Mouse (Mus musculus): Measurements from ENCODE around the gene Grem2.

Gene Grem2

GRCm38 (mm10) chr1:174921298-174921955 is at the start of gene Grem2:
Gene Grem2, minus strand, starts transcription at chr1:174921819.
- no peak for DNase-seq (ENCODE audit: low spot score in 2 of 2)

GRCm38 (mm10) chr1:174959837-174960236 is 38.2 kb upstream of the Grem2 start:
- no peak for DNase-seq (ENCODE audit: low spot score in 2 of 2)

- DNase-seq (ENCODE audit: low spot score in 2 of 2), result no peak
These were observed 9.5 kb upstream of the Grem2 start for GRCm38 (mm10) chr1:174931003-174931619.

DNA sequence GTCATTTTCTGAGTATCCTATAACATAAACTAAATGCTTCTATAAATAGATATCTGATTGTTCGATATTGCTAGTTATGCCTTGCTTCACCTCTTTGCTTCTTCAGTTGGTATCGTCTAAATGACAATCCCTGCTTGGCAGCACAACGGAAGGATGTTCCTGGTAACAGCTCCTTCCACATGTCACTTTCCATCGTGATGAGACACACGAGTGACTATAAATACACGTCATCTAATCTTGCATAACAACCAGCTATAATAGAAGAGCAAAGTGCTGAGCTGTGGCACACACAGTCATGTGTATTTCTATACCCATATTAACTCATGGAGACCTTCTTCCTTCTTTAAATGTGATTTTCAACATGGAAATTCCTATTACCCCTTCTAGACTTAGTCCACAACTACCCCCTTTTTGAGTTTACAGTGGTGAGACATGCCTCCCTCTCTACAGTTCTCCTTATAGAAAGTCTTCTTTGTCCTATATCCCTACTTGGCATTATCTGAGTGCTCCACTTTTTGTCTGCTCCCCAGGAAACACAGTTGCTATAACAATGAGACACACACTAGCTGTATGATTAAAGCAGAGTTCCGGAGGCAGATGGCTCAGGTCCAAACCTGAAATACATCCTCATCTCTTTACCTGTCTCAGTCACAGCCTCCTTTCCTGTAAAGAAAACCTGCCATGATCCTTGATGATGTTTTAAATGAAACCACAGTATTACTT is 8.0 kb upstream of the Grem2 start:
- no peak for DNase-seq (ENCODE audit: low spot score in 2 of 2)

- DNase-seq (ENCODE audit: low spot score in 2 of 2), result no peak
These were observed 2.7 kb downstream of the Grem2 start for GRCm38 (mm10) chr1:174918949-174919348.

- no peak for DNase-seq (ENCODE audit: low spot score in 2 of 2)
These were observed 3.3 kb downstream of the Grem2 start for GRCm38 (mm10) chr1:174918236-174918870.

DNA sequence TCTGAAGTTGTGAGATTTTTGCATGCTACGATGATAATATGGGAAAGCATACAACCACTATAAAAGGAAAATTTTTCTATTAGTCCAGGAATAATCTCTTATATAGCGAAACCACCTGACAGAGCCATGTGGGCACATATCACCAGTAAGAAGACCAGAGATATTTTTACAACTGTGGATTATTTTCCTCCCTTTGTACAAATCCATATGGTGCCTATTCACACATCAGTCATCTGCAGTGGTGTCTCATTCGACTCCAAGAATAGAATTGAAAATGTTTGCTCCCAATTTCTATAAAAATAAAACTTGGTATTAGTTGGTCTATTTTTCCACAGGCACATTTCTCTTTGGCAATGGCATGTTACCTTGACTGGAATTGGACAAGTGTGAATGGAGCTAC is 11.8 kb downstream of the Grem2 start:
- no peak for DNase-seq (ENCODE audit: low spot score in 2 of 2)

- DNase-seq (ENCODE audit: low spot score in 2 of 2), result no peak
These were observed 13.4 kb downstream of the Grem2 start for GRCm38 (mm10) chr1:174908232-174908631.

- DNase-seq (ENCODE audit: low spot score in 2 of 2), result no peak
These were observed 14.0 kb downstream of the Grem2 start for GRCm38 (mm10) chr1:174907637-174908036.

GRCm38 (mm10) chr1:174902755-174903154 is 18.9 kb downstream of the Grem2 start:
- DNase-seq (ENCODE audit: low spot score in 2 of 2), result no peak

- DNase-seq (ENCODE audit: low spot score in 2 of 2), result no peak
These were observed 29.1 kb downstream of the Grem2 start for GRCm38 (mm10) chr1:174892471-174892870.

GRCm38 (mm10) chr1:174888684-174889405 is 32.8 kb downstream of the Grem2 start:
- no peak for DNase-seq (ENCODE audit: low spot score in 2 of 2)

DNA sequence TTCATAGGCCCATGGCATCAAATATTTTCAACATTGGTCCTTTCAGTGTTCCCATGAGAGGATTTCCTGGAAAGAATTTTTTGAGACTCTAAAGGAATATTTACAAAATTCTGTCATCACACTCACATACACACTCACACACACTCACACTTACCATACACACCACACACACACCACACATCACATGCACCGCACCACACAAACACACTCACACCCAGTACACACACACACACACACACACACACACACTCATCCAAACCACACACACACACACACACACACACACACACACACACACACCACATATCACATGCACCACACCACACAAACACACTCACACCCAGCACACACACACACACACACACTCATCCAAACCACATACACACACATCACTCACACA is 33.5 kb downstream of the Grem2 start:
- no peak for DNase-seq (ENCODE audit: low spot score in 2 of 2)

GRCm38 (mm10) chr1:174882496-174882895 is 39.1 kb downstream of the Grem2 start:
- no peak for DNase-seq (ENCODE audit: low spot score in 2 of 2)

GRCm38 (mm10) chr1:174875173-174875572 is 46.4 kb downstream of the Grem2 start:
- no peak for DNase-seq (ENCODE audit: low spot score in 2 of 2)

DNA sequence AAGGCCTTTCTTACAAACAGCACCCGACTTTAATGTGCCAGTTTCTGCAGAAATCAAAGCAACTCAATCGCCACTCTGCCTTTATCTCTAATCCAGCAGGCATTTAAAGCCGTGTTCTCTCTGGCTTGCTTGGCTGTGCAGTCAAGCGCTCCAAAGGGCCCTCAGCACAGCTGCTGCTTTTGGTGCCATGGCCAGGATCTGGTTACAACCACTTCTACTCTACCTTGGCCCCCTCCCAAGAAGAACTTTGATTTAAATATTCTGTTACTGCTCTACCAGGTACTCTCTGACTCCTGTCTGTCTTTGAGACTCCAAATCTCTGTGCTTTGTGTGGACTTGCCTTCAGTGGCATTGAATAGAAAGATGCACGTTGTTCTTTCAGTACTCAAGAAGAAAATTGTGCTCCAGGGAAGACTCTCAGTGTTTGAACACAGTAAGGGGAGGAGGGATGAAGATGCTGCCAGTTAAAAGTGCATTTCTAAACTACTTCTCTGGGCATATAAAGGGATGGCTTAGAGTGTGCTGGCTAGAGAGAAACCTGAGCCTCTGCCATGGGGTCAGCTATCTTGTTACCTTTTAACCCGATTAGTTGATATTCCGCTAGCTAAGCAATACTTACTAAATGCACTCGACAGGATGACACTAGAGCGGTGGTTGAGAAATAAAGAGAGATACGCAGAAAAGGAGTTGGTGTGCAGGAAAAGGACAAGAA is 61.1 kb downstream of the Grem2 start:
- DNase-seq (ENCODE audit: low spot score in 2 of 2), result no peak

DNA sequence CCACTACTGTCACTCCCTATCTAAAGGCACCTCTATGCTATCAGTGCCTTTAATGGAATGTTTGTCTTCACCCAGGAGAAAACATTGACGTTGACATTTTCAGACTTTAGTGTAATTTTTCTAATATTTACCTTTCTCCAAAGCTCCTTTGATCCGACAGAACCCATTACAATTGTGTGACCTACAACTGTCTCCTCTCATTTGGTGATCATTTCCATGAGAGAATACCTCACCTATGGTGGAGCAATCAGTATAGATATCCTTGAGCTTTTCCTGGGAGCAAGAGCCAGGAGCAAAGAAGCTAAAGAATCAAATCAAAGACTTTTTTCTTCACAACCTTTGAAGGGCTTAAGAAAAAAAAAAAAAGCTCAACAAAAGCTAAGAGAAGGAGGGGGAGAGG is 65.4 kb downstream of the Grem2 start:
- DNase-seq (ENCODE audit: low spot score in 2 of 2), result no peak

GRCm38 (mm10) chr1:174844786-174845185 is 76.8 kb downstream of the Grem2 start:
- DNase-seq (ENCODE audit: low spot score in 2 of 2), result no peak

GRCm38 (mm10) chr1:174836861-174837260 is 84.8 kb downstream of the Grem2 start:
- DNase-seq (ENCODE audit: low spot score in 2 of 2), result no peak

DNA sequence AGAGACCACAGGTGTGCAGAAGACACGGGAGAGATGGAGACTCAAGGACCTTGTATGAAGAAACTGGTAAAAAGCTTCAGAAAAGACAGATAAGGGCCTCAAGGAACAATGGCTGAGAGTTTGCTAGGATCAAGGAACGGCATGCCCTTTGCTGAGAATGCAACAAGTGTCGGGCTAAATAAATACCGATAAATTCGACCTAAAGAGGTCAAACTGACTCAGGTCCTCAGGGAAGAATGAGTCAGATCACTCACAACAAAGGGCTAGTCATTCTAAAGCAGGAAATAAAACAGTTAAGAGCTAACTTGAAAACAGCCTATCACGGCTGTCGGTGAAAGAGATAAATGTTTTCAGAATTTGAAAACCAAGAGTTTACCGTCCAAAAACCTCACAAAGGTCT is 95.1 kb downstream of the Grem2 start:
- DNase-seq (ENCODE audit: low spot score in 2 of 2), result no peak

DNA sequence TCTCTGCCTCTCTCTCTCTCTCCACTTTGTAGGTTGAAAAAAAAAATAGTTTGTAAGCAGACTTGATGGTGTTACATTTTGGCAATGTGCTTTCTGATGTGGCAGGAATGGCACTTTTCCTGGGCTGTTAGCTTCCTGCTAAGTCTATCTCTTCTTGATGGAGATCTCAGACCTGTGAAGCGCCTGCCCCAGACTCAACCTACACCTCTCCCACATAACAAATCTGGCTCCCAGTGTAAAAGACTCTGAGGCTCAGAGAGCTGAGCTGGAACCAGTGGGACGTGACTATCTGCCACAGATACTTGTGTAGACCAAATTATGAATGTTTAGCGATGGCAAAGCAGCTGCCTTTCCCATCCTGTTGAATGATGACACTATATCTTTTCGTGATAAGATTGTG is 109.8 kb downstream of the Grem2 start:
- no peak for DNase-seq (ENCODE audit: low spot score in 2 of 2)
